ENCODE assay signal across 27 mouse cellular contexts in the genomic region with DNA sequence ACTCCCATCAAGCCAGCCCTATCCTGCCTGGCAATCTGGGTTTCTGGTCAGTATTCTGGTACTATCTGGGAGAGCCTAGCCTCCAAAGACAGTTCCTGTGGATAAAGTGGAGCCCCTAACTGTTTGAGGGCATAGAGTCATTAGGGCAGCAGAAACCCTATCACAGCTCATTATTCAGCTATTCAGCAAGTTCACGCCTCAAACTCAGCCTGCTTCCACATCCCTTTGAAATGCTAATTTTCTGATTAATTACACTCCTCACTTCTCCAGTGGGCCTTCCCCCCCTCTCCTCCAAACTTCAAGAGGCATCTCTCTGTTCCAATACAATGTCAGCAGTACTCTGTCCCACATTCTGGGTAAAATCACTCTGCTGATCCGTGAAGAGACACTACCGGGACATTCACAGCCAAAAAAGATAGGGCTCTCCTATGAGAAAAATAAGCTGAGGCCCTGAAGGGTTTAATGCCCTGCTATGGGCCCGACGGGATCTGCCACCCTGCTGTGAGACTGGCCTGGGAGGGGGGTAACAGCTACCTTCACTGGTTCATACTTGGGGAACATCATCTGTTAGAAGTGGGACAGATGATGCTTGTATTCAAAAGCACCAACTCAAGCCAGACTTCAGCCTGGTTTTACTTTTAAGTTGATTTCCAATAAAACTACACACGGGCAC.
DNase-seq lines count a peak whose midpoint lies in the region; ATAC-seq and TF ChIP-seq lines count a peak whose summit lies in the region.
"Had no signal": no experiment of that assay in that cellular context is flagged by ENCODE, and none has a peak within 500 bp of the region (broad histone marks: within the 10 kb centered on the region; RNA-seq: fewer than 3 reads in every experiment).

No protein-coding gene starts in this region.

- no peaks in the 10 kb centered on the region for H3K36me3 ChIP-seq in hindbrain, embryonic 11.5 days (ENCODE audit: control insufficient read depth, insufficient read depth, low read length)
- H3K36me3 ChIP-seq in hindbrain, embryonic 13.5 days = no peaks in the 10 kb centered on the region
- no peaks in the 10 kb centered on the region for H3K36me3 ChIP-seq in neural tube, embryonic 11.5 days (ENCODE audit: control insufficient read depth, insufficient read depth, low read length)
- H3K36me3 ChIP-seq in neural tube, embryonic 15.5 days = no peaks in the 10 kb centered on the region
- no peaks in the 10 kb centered on the region for H3K36me3 ChIP-seq in forebrain, embryonic 12.5 days (replicated peaks)
- H3K36me3 ChIP-seq: embryonic facial prominence, embryonic 15.5 days; heart, embryonic 13.5 days; limb, embryonic 15.5 days had no signal

- H3K9ac ChIP-seq in hindbrain, embryonic 11.5 days (ENCODE audit: low read depth, low read length) = no peak overlapping the region
- H3K9ac ChIP-seq in hindbrain, embryonic 13.5 days = no peak overlapping the region
- no peak overlapping the region for H3K9ac ChIP-seq in neural tube, embryonic 11.5 days (ENCODE audit: low read length)
- no peak overlapping the region for H3K9ac ChIP-seq in neural tube, embryonic 15.5 days (replicated peaks)
- H3K9ac ChIP-seq in forebrain, embryonic 12.5 days = no peak overlapping the region
- H3K9ac ChIP-seq: embryonic facial prominence, embryonic 15.5 days; heart, embryonic 13.5 days; limb, embryonic 15.5 days; liver, embryonic 14.5 days; lung, embryonic 14.5 days had no signal

- H3K4me3 ChIP-seq in hindbrain, embryonic 11.5 days (ENCODE audit: low read depth, low read length) = no peak overlapping the region
- no peak overlapping the region for H3K4me3 ChIP-seq in hindbrain, embryonic 13.5 days
- no peak overlapping the region for H3K4me3 ChIP-seq in neural tube, embryonic 11.5 days (ENCODE audit: low read depth, low read length)
- H3K4me3 ChIP-seq in neural tube, embryonic 15.5 days (replicated peaks) = no peak overlapping the region
- no peak overlapping the region for H3K4me3 ChIP-seq in forebrain, embryonic 12.5 days (replicated peaks)
- no peak overlapping the region for H3K4me3 ChIP-seq in layer of hippocampus, adult 2 months
- H3K4me3 ChIP-seq: embryonic facial prominence, embryonic 15.5 days; heart, embryonic 13.5 days; limb, embryonic 15.5 days; megakaryocyte, embryonic 14.5 days had no signal

- TF ChIP-seq CTCF in layer of hippocampus, adult 2 months (conservative IDR thresholded peaks at IDR 0.05) = no peak

- H3K27ac ChIP-seq in hindbrain, embryonic 11.5 days (ENCODE audit: low read depth, low read length) = 0 out of 2 replicates have a peak overlapping the region, but pooled peaks have one; percentile 3
- no peak overlapping the region for H3K27ac ChIP-seq in hindbrain, embryonic 13.5 days
- no peak overlapping the region for H3K27ac ChIP-seq in neural tube, embryonic 11.5 days (ENCODE audit: low read depth, low read length)
- no peak overlapping the region for H3K27ac ChIP-seq in neural tube, embryonic 15.5 days (replicated peaks)
- peak overlapping the region; percentile 59 for H3K27ac ChIP-seq in forebrain, embryonic 12.5 days
- no peak overlapping the region for H3K27ac ChIP-seq in layer of hippocampus, adult 2 months
- H3K27ac ChIP-seq: embryonic facial prominence, embryonic 15.5 days; heart, embryonic 13.5 days; limb, embryonic 15.5 days; liver, embryonic 14.5 days; stomach, postnatal 0 days had no signal

- peak; percentile 34 for DNase-seq in hindbrain, embryonic 11.5 days (ENCODE audit: low spot score)
- peak; percentile 37 for DNase-seq in neural tube, embryonic 11.5 days (ENCODE audit: low spot score)
- peak; percentile 33 for DNase-seq in retina, embryonic 14.5 days (ENCODE audit: low spot score)
- DNase-seq in kidney, postnatal 14 days = no peak
- no peak for DNase-seq in layer of hippocampus, adult 2 months (ENCODE audit: low spot score in 2 of 2)
- DNase-seq: adrenal gland, postnatal 36 days; cerebellum, adult 11 months; cerebellum, postnatal 10 days; gastrocnemius, postnatal 10 days; heart, adult 11 months; kidney, adult 11 months; left cerebral cortex, postnatal 4 days; lung, embryonic 14.5 days; lung, postnatal 36 days; right cerebral cortex, postnatal 14 days; thymus, adult 2 months; thymus, postnatal 4 days had no signal

- ATAC-seq in hindbrain, embryonic 11.5 days (ENCODE audit: low FRiP score) = peak; percentile 69
- no peak for ATAC-seq in hindbrain, embryonic 13.5 days (ENCODE audit: low FRiP score)
- peak; percentile 82 for ATAC-seq in neural tube, embryonic 11.5 days (ENCODE audit: insufficient read depth, low FRiP score, low TSS enrichment)
- ATAC-seq in neural tube, embryonic 15.5 days (ENCODE audit: low FRiP score) = no peak
- ATAC-seq in forebrain, embryonic 12.5 days (ENCODE audit: low FRiP score) = peak; percentile 79
- ATAC-seq: Patski had no signal

- peaks cover 9% of the 10 kb centered on the region for H3K4me1 ChIP-seq in hindbrain, embryonic 11.5 days (replicated peaks; ENCODE audit: control insufficient read depth, insufficient read depth, low read length)
- peaks cover 28% of the 10 kb centered on the region for H3K4me1 ChIP-seq in hindbrain, embryonic 13.5 days (replicated peaks)
- peaks cover 11% of the 10 kb centered on the region for H3K4me1 ChIP-seq in neural tube, embryonic 11.5 days (ENCODE audit: control insufficient read depth, insufficient read depth, low read length)
- peaks cover 23% of the 10 kb centered on the region for H3K4me1 ChIP-seq in neural tube, embryonic 15.5 days
- peaks cover 29% of the 10 kb centered on the region for H3K4me1 ChIP-seq in forebrain, embryonic 12.5 days
- H3K4me1 ChIP-seq: embryonic facial prominence, embryonic 15.5 days; heart, embryonic 13.5 days; limb, embryonic 15.5 days; megakaryocyte, embryonic 14.5 days had no signal

- no peaks in the 10 kb centered on the region for H3K27me3 ChIP-seq in hindbrain, embryonic 11.5 days (ENCODE audit: control insufficient read depth, insufficient read depth, low read length)
- peaks cover 10% of the 10 kb centered on the region for H3K27me3 ChIP-seq in hindbrain, embryonic 13.5 days
- no peaks in the 10 kb centered on the region for H3K27me3 ChIP-seq in neural tube, embryonic 11.5 days (ENCODE audit: control insufficient read depth, insufficient read depth, low read length)
- no peaks in the 10 kb centered on the region; the same call in 1 of the 2 replicates for H3K27me3 ChIP-seq in neural tube, embryonic 15.5 days (replicated peaks)
- H3K27me3 ChIP-seq in forebrain, embryonic 12.5 days = peaks cover 40% of the 10 kb centered on the region
- H3K27me3 ChIP-seq: embryonic facial prominence, embryonic 15.5 days; limb, embryonic 15.5 days; megakaryocyte, embryonic 14.5 days; Patski had no signal

- WGBS in hindbrain, embryonic 11.5 days = 14% methylated on average over 6 of the region's 6 CpGs
- 11% methylated on average over 6 of the region's 6 CpGs for WGBS in hindbrain, embryonic 13.5 days
- WGBS in neural tube, embryonic 11.5 days = 12% methylated on average over 6 of the region's 6 CpGs
- 14% methylated on average over 6 of the region's 6 CpGs for WGBS in neural tube, embryonic 15.5 days
- 15% methylated on average over 6 of the region's 6 CpGs for WGBS in forebrain, embryonic 12.5 days

- H3K9me3 ChIP-seq in hindbrain, embryonic 11.5 days (ENCODE audit: control insufficient read depth, low read length) = no peaks in the 10 kb centered on the region
- no peaks in the 10 kb centered on the region for H3K9me3 ChIP-seq in hindbrain, embryonic 13.5 days
- no peaks in the 10 kb centered on the region for H3K9me3 ChIP-seq in neural tube, embryonic 11.5 days (ENCODE audit: control insufficient read depth, low read length)
- no peaks in the 10 kb centered on the region for H3K9me3 ChIP-seq in neural tube, embryonic 15.5 days (replicated peaks)
- H3K9me3 ChIP-seq in forebrain, embryonic 12.5 days = no peaks in the 10 kb centered on the region
- H3K9me3 ChIP-seq: embryonic facial prominence, embryonic 15.5 days; heart, embryonic 13.5 days; limb, embryonic 15.5 days had no signal

- no peak overlapping the region for H3K4me2 ChIP-seq in hindbrain, embryonic 11.5 days (replicated peaks; ENCODE audit: low read depth, low read length)
- H3K4me2 ChIP-seq in hindbrain, embryonic 13.5 days = no peak overlapping the region
- H3K4me2 ChIP-seq in neural tube, embryonic 11.5 days (ENCODE audit: low read depth) = no peak overlapping the region
- no peak overlapping the region for H3K4me2 ChIP-seq in neural tube, embryonic 15.5 days
- H3K4me2 ChIP-seq in forebrain, embryonic 12.5 days = peak overlapping the region; percentile 10
- H3K4me2 ChIP-seq: embryonic facial prominence, embryonic 15.5 days; heart, embryonic 13.5 days; limb, embryonic 15.5 days; lung, embryonic 14.5 days had no signal

Comparison
In these comparisons a context has a peak if more than half of its experiments do, and no peak if none do; other contexts are left out.
1. ATAC-seq: peak in hindbrain, embryonic 11.5 days (single experiment), neural tube, embryonic 11.5 days (single experiment) and forebrain, embryonic 12.5 days (single experiment); none in hindbrain, embryonic 13.5 days (single experiment) and neural tube, embryonic 15.5 days (single experiment).
2. H3K27ac ChIP-seq: peak in hindbrain, embryonic 11.5 days (single experiment) and forebrain, embryonic 12.5 days (single experiment); none in hindbrain, embryonic 13.5 days (single experiment), neural tube, embryonic 11.5 days (single experiment), neural tube, embryonic 15.5 days (single experiment) and layer of hippocampus, adult 2 months (single experiment).
3. DNase-seq: peak in hindbrain, embryonic 11.5 days (single experiment), neural tube, embryonic 11.5 days (single experiment) and retina, embryonic 14.5 days (single experiment); none in kidney, postnatal 14 days (single experiment) and layer of hippocampus, adult 2 months (0 of 2).